Mouse (Mus musculus) naive thymus-derived CD4-positive, alpha-beta T cell, adult 2 months (primary cell): ENCODE results near the gene Ascc2.

Source experiments
- DNase-seq: peaks from one replicate; pipeline ENCODE4 v3.0.0-alpha.2; 2011; ENCODE audit warnings: low read depth

The Ascc2 gene

DNA sequence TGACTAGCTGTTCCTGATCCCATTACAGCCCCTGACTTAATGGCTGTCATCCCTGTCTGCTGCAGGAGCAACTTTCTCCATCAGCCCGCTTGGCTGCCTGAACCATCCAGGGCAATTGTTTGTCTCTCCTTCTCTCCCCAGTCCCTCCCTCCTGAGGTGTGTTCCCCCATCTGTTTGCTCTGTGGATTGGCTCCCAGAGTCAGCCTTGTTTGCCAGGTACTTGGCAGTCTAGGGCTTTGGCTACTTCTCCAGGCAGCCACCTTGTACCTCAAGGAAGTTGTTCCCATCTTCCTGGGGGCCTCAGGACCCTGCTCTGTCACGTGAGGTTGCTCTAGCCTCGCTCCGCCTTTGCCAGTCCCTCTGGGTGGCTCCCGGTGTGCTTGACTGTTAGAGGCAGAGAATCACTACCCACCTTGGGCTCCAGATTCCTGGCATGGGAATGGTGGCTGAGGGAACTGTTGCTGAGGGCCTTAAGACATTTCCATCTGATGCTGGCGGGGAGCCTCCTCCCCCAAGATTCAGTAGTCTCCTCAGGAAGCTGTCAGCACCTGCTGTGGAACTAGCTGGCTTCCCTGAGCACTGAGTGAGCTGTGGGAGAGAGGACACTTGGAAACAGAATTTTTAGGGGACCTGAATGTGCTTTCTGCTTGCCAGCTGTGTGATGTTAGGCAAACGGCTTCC lies 83.5 kb downstream of the Ascc2 start:
- DNase-seq, result no peak

- DNase-seq, result no peak
These were observed 84.2 kb downstream of the Ascc2 start for GRCm38 (mm10) chr11:4721728-4722127.

DNA sequence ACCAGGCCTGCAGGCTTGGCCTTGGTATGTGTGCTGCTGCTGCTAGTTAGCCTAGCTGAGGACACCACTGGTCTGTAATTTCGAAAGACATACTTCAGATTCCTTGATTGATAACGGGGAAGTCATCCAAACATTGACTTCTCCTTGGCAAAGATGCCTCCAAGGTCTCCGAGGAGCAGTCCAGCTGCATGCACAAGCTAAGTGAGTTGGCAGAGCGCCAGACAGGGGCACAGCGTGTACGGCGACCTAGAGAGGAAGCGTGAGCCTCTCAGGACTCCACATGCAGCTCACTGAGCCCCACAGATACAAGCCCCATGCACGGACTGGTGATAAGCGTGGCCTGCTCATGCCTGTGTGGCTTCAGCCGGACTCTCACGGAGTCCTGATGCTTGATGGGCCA lies 92.1 kb downstream of the Ascc2 start:
- no peak for DNase-seq

GRCm38 (mm10) chr11:4730096-4730495 lies 92.5 kb downstream of the Ascc2 start:
- no peak for DNase-seq

DNA sequence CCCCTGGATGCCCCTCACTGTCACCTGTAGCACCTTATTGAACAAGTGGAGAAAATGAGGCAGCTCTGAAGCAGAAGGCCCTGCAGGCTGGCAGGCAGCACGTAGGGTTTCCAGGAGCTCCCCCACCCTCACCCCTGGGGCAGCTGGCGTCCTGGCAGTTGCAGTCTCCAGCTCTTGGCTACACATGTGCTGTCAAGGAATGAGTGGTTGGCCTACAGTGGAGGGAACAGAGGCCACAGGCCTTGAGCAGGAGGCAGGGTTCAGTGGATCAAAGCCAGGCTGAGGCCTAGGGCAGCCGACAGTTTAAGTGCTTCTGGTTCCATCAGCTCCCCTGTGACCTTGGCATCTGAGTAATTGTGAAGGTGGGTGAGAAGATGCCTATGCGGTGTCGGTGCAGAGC lies 93.4 kb downstream of the Ascc2 start:
- DNase-seq, result no peak

GRCm38 (mm10) chr11:4731781-4732180 lies 94.2 kb downstream of the Ascc2 start:
- no peak for DNase-seq

GRCm38 (mm10) chr11:4734179-4734578 lies 96.6 kb downstream of the Ascc2 start:
- DNase-seq, result no peak
